Mouse (Mus musculus) ES-Bruce4 (cell line): ENCODE measurements around the gene Clnk. TPM values are rescaled to one million over a fixed set of nuclear protein-coding genes. Genes with fewer than 3 reads are reported as not detected.

ENCODE experiments used
- H3K27ac ChIP-seq: 2 replicates; pipeline ENCODE4 v1.5.1; 2012; ENCODE audit warnings: low read length, inconsistent platforms; ENCODE audit not compliant: insufficient read depth
- H3K27me3 ChIP-seq: 2 replicates; pipeline ENCODE4 v1.6.1; 2012; ENCODE audit warnings: mild to moderate bottlenecking, low read length, inconsistent platforms; ENCODE audit not compliant: control insufficient read depth, poor library complexity, insufficient read depth, severe bottlenecking
- H3K36me3 ChIP-seq: 2 replicates; pipeline ENCODE4 v1.6.1; 2012; ENCODE audit warnings: inconsistent platforms, mild to moderate bottlenecking, low read length, moderate library complexity; ENCODE audit not compliant: control insufficient read depth, poor library complexity, insufficient read depth, severe bottlenecking
- H3K4me1 ChIP-seq: one replicate; pipeline ENCODE4 v1.8.1; 2011; ENCODE audit warnings: low read length; ENCODE audit not compliant: control insufficient read depth, insufficient read depth
- H3K4me3 ChIP-seq: 2 replicates; pipeline ENCODE4 v1.5.1; 2011; ENCODE audit warnings: low read depth, mild to moderate bottlenecking, low read length
- H3K9ac ChIP-seq: 2 replicates; pipeline ENCODE4 v1.6.1; 2012; ENCODE audit warnings: low read depth, mild to moderate bottlenecking, inconsistent platforms; ENCODE audit not compliant: poor library complexity, severe bottlenecking
- H3K9me3 ChIP-seq: replicated peaks from 2 replicates; pipeline ENCODE4 v1.6.1; 2012; ENCODE audit warnings: mild to moderate bottlenecking, low read length, inconsistent platforms; ENCODE audit not compliant: control insufficient read depth, poor library complexity, insufficient read depth, severe bottlenecking
- CTCF ChIP-seq: IDR thresholded peaks from one replicate; pipeline ENCODE4 v1.8.1; 2011; ENCODE audit warnings: low read depth, low read length
- EP300 ChIP-seq: IDR thresholded peaks from 2 replicates; pipeline ENCODE4 v1.6.1; 2011; ENCODE audit warnings: low read depth, low read length; ENCODE audit not compliant: insufficient read depth
- POLR2A ChIP-seq: IDR thresholded peaks from one replicate; pipeline ENCODE4 v1.8.1; 2011; ENCODE audit warnings: low read length; ENCODE audit not compliant: insufficient read depth
- polyA plus RNA-seq: library from polyadenylated mRNA; stranded (reverse); fragments of >200 nt; gene quantifications from 2 replicates; pipeline ENCODE4 v1.2.4, GENCODE M21; 2011; ENCODE audit warnings: low read depth; ENCODE audit not compliant: missing spikeins, insufficient read depth, insufficient read length

Gene Clnk
- polyA plus RNA-seq, 1 experiment: not detected

DNA sequence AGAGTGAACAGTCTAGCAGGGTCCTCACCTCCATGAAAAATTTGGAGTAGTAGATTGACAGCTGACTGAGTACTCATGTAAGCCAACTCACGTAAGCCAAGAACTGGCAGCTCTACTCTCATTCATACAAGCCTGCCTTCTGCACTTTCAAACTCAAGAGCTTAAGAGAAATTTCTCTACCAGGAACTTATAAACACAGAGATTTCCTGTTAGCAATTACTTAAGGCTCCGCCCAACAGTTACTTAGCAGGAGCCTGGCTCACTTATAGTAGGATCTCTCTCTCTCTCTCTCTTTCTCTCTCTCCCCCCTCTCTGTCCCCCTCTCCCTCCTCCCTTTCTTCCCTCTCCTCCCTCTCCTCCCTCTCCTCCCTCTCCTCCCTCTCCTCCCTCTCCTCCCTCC is 32.3 kb downstream of the Clnk start:
- Histone ChIP-seq H3K9ac (no peak overlapping the region), H3K4me3 (no peak overlapping the region), H3K27ac (no peak overlapping the region), H3K27me3 (no peaks in the 10 kb centered on the region), H3K4me1 (no peaks in the 10 kb centered on the region), H3K36me3 (no peaks in the 10 kb centered on the region), H3K9me3 (no peaks in the 10 kb centered on the region)
- TF ChIP-seq CTCF: no peak
- no peak for TF ChIP-seq EP300
- no peak for TF ChIP-seq POLR2A

DNA sequence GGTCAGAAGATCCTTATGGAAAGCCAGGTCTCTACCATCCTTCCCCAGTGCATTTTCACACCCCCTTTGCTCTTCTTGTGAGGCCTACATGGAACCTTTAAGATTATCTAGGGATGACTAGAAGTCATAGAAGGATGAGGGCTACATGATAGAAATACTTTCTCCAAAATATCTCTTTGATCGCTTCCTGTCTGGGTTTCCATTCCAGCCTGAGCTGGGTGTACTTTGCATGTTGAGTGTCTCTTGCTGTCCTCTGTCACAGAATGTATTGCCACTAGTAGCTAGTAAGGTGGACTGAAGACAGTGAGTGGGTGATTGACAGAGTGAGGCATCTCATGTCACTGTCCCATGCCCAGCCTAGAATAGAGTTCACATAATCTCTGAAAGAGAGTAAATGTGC is 36.6 kb downstream of the Clnk start:
- Histone ChIP-seq H3K9me3 (peaks cover 11% of the 10 kb centered on the region; the same call in 1 of the 2 replicates), H3K27ac (no peak overlapping the region), H3K9ac (no peak overlapping the region), H3K4me1 (no peaks in the 10 kb centered on the region), H3K27me3 (no peaks in the 10 kb centered on the region), H3K4me3 (no peak overlapping the region), H3K36me3 (no peaks in the 10 kb centered on the region)
- TF ChIP-seq CTCF (no peak), EP300 (no peak), POLR2A (no peak)

GRCm38 (mm10) chr5:38827310-38827709 is 49.3 kb downstream of the Clnk start:
- Histone ChIP-seq H3K9ac (no peak overlapping the region), H3K27me3 (no peaks in the 10 kb centered on the region), H3K36me3 (no peaks in the 10 kb centered on the region), H3K4me1 (no peaks in the 10 kb centered on the region), H3K9me3 (no peaks in the 10 kb centered on the region), H3K27ac (no peak overlapping the region), H3K4me3 (no peak overlapping the region)
- TF ChIP-seq CTCF: no peak
- no peak for TF ChIP-seq POLR2A
- TF ChIP-seq EP300: no peak

DNA sequence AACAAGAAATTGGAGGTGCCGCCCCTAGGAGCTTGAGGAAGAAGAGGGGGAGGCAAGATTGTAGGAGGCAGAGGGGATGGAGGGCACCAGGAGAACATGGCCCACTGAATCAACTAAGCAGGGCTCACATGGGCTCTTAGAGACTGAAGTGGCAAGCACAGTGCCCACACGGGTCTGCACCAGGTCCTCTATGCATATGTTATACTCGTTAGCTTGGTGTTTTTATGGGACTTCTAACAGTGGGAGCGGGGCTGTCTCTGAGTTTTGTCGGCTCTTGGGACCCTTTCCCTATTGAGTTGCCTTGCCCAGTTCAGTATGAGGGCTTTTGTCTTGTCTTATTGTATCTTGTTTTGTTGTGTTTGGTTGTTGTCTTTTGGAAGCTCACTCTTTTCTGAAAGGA is 50.0 kb downstream of the Clnk start:
- Histone ChIP-seq H3K4me3 (no peak overlapping the region), H3K9ac (no peak overlapping the region), H3K9me3 (no peaks in the 10 kb centered on the region), H3K27me3 (no peaks in the 10 kb centered on the region), H3K27ac (no peak overlapping the region), H3K36me3 (no peaks in the 10 kb centered on the region), H3K4me1 (no peaks in the 10 kb centered on the region)
- TF ChIP-seq CTCF (no peak), EP300 (no peak), POLR2A (no peak)

DNA sequence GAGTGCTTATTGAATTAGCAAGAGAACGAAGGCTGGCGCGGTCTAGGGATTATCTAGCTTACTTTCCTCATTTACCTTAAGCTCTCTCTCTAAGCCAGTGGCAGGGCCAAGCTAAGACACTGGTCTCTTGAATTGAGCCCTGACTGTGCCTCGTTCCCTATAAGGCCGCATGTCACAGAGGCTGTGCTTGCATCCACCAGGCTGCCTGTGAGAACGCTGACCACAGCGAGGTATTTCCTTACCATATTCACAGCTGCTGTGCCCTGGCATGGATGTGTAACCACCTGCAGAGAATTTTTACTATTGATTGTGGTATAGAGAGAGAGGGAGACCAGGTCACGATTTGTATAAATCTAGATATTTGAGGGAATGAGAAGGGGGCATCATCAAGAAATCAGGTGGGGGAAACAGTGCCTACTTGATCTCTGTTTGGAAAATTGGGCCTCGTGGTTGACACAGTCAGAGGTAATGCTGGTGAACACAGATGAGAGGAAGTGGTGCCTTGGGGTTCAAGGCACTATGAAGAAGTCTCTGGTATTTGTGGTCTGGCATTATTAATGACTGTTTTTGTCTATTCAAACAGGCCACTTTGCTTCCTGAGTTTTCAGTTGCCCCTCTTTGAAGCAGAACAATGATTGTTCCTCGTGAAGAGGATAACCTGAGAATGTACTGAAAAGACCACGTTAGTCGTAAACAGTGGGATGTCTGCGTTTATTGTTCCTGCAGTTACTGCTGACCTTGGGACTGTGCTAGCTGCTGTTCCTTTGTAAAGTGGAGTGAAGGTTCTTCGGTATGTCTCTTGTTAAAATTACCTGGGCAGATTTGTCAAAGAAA is 52.3 kb downstream of the Clnk start:
- Histone ChIP-seq H3K4me3 (no peak overlapping the region), H3K27ac (no peak overlapping the region), H3K27me3 (no peaks in the 10 kb centered on the region), H3K9me3 (no peaks in the 10 kb centered on the region), H3K9ac (no peak overlapping the region), H3K36me3 (no peaks in the 10 kb centered on the region), H3K4me1 (no peaks in the 10 kb centered on the region)
- TF ChIP-seq CTCF (no peak), EP300 (no peak), POLR2A (no peak)

DNA sequence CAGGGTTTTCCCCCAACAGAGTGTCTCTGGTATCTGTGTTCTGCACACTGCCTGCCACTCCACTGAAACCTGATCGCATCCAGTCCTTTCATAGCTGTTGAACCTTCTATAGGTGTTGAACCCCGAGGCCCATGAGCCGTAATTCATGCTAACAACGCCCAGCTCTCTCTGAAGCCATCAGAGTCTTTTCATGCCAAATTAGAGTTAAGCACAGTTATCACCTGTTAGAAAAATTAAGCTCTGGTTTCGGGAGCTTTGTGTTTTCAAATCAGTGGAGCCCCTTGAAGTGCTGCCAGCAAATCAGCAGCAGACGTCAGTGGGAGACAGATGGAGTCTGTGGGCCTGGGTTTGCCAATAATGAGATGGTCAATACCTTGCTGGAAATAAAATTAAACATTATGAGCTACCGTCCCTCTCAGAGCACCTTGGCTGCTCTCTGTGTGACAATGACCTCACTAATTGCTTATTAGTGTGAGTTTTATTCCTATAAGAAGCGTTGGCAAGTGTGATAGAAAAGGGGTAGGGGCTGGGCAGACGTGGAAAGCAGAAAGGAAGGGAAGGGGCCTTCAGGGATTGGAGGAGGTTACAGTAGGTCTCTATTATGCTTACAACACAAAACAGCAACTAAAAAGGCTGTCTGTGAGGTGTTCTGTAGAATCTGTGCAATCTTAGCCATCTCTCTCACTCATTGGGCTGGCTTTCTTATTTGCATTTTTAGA is 63.1 kb downstream of the Clnk start:
- no peak overlapping the region for H3K9ac ChIP-seq
- no peaks in the 10 kb centered on the region for H3K4me1 ChIP-seq
- TF ChIP-seq CTCF (no peak), POLR2A (no peak), EP300 (no peak)
- no peaks in the 10 kb centered on the region for H3K9me3 ChIP-seq
- no peaks in the 10 kb centered on the region for H3K36me3 ChIP-seq
- H3K27me3 ChIP-seq: 0 out of 2 replicates have a peak, but pooled peaks cover 2% of the 10 kb centered on the region
- H3K27ac ChIP-seq: no peak overlapping the region
- no peak overlapping the region for H3K4me3 ChIP-seq
